Mouse (Mus musculus) urinary bladder, adult 18-20 months (tissue): Measurements from ENCODE around the gene Il2ra.
"Not testable (repeated sequence)": the region's sequence is repeated elsewhere in the genome, so short reads cannot be mapped to it uniquely, and the experiment has no call there.

ENCODE experiments used
- DNase-seq, 2 experiments: peaks; one replicate each; pipeline ENCODE4 v3.0.0; 2022; ENCODE audit warnings: low spot score in 2 of 2, mixed read lengths in 2 of 2

The Il2ra gene

GRCm38 (mm10) chr2:11642451-11642941, at the start of gene Il2ra:
Il2ra (plus strand) TSS chr2:11642807.
- DNase-seq: no peak

GRCm38 (mm10) chr2:11596690-11597089, 45.9 kb upstream of the Il2ra start:
- DNase-seq: no peak

- DNase-seq: no peak
These were observed 44.7 kb upstream of the Il2ra start for GRCm38 (mm10) chr2:11597906-11598305.

- no peak for DNase-seq
These were observed 40.8 kb upstream of the Il2ra start for GRCm38 (mm10) chr2:11601795-11602194.

GRCm38 (mm10) chr2:11602506-11603489, 39.8 kb upstream of the Il2ra start:
- DNase-seq: peak; percentile 90 to 91

- DNase-seq: no peak
These were observed 38.6 kb upstream of the Il2ra start, which contains the start of gene Rbm17 for GRCm38 (mm10) chr2:11604053-11604452. Rbm17 (minus strand) TSS chr2:11604153.

GRCm38 (mm10) chr2:11604911-11605310, 37.7 kb upstream of the Il2ra start:
- DNase-seq: no peak

GRCm38 (mm10) chr2:11606718-11607117, 35.9 kb upstream of the Il2ra start:
- not testable (repeated sequence) for DNase-seq

GRCm38 (mm10) chr2:11612939-11613338, 29.7 kb upstream of the Il2ra start:
- not testable (repeated sequence) for DNase-seq

- DNase-seq: no peak
These were observed 25.8 kb upstream of the Il2ra start for GRCm38 (mm10) chr2:11616846-11617245.

- DNase-seq: no peak
These were observed 23.0 kb upstream of the Il2ra start for GRCm38 (mm10) chr2:11619598-11619997.

GRCm38 (mm10) chr2:11623173-11623572, 19.4 kb upstream of the Il2ra start:
- no peak for DNase-seq

GRCm38 (mm10) chr2:11623726-11624125, 18.9 kb upstream of the Il2ra start:
- no peak for DNase-seq

GRCm38 (mm10) chr2:11625890-11626289, 16.7 kb upstream of the Il2ra start, which contains the start of gene Gm17490:
Gm17490 (minus strand) TSS chr2:11626264.
- no peak for DNase-seq

GRCm38 (mm10) chr2:11635035-11635434, 7.6 kb upstream of the Il2ra start:
- no peak for DNase-seq

GRCm38 (mm10) chr2:11635471-11636137, 7.0 kb upstream of the Il2ra start:
- no peak for DNase-seq

GRCm38 (mm10) chr2:11636138-11636480, 6.5 kb upstream of the Il2ra start:
- DNase-seq: no peak

- DNase-seq: no peak
These were observed 5.5 kb upstream of the Il2ra start for GRCm38 (mm10) chr2:11637115-11637514.

- no peak for DNase-seq
These were observed 1.4 kb downstream of the Il2ra start for GRCm38 (mm10) chr2:11644057-11644456.

GRCm38 (mm10) chr2:11645297-11645696, 2.7 kb downstream of the Il2ra start:
- DNase-seq: no peak

GRCm38 (mm10) chr2:11651476-11651875, 8.9 kb downstream of the Il2ra start:
- DNase-seq: no peak

GRCm38 (mm10) chr2:11652196-11652595, 9.6 kb downstream of the Il2ra start:
- no peak for DNase-seq

GRCm38 (mm10) chr2:11652780-11653179, 10.2 kb downstream of the Il2ra start:
- DNase-seq: no peak
